Mouse (Mus musculus) heart, adult 2 months (tissue): ENCODE results near the gene Tspan4.

Experiments used
- CTCF ChIP-seq: fragments of 200-600 bp; IDR thresholded peaks from 2 replicates; pipeline ENCODE4 v1.8.1; 2022; ENCODE audit warnings: antibody characterized with exemption, mild to moderate bottlenecking, moderate library complexity
- EP300 ChIP-seq: fragments of 200-500 bp; IDR thresholded peaks from 2 replicates; pipeline ENCODE4 v1.6.1; 2011; ENCODE audit warnings: low read depth, low read length, control low read depth; ENCODE audit not compliant: insufficient read depth
- POLR2A ChIP-seq: fragments of 200-500 bp; IDR thresholded peaks from 2 replicates; pipeline ENCODE4 v1.6.1; 2011; ENCODE audit warnings: mild to moderate bottlenecking, low read depth, low read length, control low read depth; ENCODE audit not compliant: insufficient read depth

DNA sequence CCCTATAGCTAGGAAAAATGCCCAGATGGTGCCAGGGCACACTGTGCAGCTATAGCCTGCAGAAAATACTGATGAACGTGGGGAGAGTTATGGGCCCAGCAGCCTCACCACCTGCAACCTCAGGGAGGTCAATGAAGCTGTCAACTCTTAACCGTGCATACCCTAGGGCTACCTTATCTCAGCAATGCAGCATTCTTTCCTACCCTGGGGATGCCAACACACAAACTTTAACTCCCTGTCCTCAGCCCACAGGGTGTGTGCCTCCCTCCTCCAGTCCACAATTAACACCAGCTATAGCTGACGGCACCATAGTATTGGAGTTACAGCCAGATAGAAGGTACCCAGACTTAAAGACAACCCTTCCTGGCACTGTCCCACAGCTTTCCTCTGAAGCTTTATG is 43.9 kb downstream of the Tspan4 start:
- TF ChIP-seq CTCF (no peak), POLR2A (no peak), EP300 (no peak)
